Mouse (Mus musculus): Measurements from ENCODE around the gene Ripk4.
A peak's percentile ranks its signal among the peaks of the same experiment; 100 is the strongest.

GRCm38 (mm10) chr16:97726436-97726835 is 37.2 kb downstream of the Ripk4 start:
- 0 out of 2 replicates have a peak, but pooled peaks have one; percentile 2 for TF ChIP-seq CTCF (IDR thresholded peaks at IDR 0.05)
- no peak for TF ChIP-seq EP300 (IDR thresholded peaks at IDR 0.05)

Measured in lung, postnatal 0 days (tissue).